Mouse (Mus musculus) neutrophil, adult 5-6 weeks (primary cell): ENCODE measurements around the gene Mcm3ap. TPM values are rescaled to one million over a fixed set of nuclear protein-coding genes. Genes with fewer than 3 reads are reported as not detected.

ENCODE experiments used
- ATAC-seq: fragments of 151-379, 151-347 bp; 2 replicates; pipeline ENCODE4 v1.8.0; 2017; ENCODE audit warnings: mild to moderate bottlenecking, moderate TSS enrichment; ENCODE audit not compliant: insufficient number of reproducible peaks, poor library complexity, low FRiP score, severe bottlenecking; ENCODE audit errors: extremely low read depth
- total RNA-seq: library from RNA; stranded (forward); fragments of 200-1000 nt; gene quantifications from 2 replicates; pipeline ENCODE4 v1.2.3, GENCODE M21; 2017

Gene Mcm3ap
- total RNA-seq, 1 experiment from 2014 or later, result 76.0 TPM

DNA sequence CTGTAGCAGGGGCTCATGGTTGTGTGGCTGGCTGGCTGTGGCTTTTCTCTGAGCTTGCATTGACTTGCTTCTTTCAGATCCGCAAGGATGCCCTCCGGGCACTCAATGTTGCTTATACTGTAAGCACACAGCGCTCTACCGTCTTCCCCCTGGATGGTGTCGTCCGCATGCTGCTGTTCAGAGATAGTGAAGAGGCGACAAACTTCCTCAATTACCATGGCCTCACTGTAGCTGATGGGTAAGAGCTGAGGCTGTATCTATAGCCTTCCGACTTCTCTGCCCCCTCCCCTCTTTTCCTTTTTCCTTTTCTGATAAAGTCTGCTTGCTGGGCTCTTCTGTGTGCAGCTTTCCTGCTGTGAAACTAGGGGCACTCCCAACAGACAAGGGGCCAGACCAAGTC is 19.5 kb downstream of the Mcm3ap start:
- ATAC-seq, result no peak

DNA sequence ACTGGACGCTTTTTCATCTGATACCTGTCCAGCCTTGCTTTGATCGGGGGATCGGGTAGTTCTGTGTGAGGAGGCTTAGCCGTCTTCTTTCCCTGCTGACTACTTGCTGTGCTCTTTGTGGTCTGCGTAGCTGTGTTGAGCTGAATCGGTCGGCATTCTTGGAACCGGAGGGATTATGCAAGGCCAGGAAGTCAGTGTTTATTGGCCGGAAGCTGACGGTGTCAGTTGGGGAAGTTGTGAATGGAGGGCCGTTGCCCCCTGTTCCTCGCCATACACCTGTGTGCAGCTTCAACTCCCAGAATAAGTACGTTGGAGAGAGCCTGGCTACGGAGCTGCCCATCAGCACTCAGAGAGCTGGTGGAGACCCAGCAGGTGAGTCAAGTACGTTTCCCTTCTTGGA is 20.5 kb downstream of the Mcm3ap start:
- 0 out of 2 replicates have a peak, but pooled peaks have one; percentile 10 for ATAC-seq

DNA sequence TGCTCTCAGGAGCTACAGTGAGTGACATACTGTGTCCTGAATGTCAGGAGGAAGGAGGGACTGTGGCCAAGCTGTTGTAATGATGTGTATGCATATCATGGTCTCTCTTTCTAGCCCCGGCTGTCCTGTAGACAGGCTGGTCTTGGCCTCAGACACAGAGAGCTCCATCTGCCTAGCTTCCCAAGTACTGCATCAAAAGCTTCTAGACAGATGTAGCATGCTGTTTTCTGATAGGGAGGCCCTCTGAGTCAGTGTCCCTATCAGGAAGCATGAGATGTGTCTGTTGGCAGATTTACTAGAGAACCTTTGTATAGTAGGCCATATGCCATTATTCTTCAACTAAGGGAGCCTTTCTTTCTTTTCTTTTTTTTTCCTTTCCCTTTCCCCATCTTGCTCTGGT is 24.8 kb downstream of the Mcm3ap start:
- ATAC-seq, result no peak

DNA sequence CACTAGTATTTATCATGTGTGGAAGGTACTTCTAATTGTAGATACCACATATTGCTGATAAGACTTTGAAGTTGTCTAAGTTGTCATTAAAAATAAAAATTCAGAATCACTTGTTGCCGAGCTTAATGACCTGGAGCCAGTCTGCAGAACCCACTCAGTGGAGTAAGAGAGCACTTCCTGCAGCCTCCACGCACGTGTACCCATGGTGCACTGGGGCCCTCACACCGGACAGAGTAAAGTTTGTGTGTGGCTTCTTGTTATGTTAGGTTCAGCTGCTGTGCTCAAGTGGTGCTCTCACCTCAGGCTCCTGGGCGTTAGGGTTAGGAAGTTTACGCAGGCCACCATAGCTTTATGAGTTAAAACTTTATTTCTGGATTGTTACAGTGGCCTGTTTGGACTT is 26.8 kb downstream of the Mcm3ap start:
- no peak for ATAC-seq

DNA sequence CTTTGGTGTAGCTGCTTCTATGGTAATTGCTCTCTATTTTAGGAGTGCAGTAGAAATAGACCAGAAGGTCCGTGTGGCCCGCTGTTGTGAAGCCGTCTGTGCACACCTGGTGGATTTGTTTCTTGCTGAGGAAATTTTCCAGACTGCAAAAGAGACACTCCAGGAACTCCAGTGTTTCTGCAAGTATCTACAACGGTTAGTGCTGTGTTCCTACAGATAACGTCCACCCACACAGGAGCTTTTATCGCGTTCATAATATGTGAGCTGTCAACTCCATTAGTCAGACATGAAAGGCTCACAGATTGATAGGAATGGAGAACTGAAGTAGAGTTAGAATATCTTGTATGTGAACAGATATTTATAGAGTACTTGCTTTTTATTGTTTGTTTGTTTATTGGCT is 27.6 kb downstream of the Mcm3ap start:
- no peak for ATAC-seq

DNA sequence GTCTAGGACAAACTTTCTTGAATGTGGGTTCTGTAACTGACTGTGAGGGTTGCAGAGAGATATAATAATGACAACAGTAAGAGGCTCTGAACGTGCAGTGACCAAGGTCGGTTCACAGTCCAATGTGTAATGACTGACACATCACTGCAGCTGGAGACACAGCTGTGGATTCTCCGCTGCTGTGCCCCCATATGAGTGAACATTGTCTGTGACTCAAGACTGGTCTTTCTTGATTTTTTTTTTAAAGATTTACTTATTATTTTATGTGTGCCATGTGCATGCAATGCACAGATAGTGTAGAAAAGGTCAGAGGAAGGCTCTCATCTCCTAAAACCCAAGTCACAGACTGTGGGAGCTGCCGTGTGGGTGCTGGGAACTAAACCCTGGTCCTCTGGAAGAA is 28.8 kb downstream of the Mcm3ap start:
- no peak for ATAC-seq

DNA sequence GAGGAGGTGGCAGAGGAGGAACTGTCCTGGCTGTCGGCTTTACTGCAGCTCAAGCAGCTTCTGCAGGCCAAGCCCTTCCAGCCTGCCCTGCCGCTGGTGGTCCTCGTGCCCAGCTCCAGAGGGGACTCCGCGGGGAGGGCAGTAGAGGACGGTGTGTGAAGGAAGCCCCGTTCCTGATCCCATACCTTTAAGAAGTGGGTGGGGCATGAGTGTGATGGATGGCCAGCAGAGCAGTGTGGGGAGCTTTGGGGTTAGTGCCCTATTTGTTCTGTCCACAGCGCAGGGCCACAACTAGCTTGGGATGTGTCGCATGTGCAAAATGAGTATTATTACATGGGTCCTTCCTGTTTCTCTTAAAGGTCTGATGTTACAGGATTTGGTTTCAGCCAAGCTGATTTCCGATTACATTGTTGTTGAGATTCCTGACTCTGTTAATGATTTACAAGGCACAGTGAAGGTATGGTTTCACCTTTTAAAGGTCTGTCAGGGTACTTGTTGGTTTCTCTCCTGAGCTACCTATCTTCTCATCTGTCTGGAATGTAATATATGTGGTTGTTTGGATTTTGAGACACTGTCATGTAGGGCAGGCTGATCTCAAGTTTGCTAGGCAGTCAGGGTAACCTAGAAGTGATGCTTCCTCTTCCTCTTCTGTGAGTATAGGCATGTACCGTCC is 35.7 kb downstream of the Mcm3ap start:
- ATAC-seq, result 0 out of 2 replicates have a peak, but pooled peaks have one; percentile 18

DNA sequence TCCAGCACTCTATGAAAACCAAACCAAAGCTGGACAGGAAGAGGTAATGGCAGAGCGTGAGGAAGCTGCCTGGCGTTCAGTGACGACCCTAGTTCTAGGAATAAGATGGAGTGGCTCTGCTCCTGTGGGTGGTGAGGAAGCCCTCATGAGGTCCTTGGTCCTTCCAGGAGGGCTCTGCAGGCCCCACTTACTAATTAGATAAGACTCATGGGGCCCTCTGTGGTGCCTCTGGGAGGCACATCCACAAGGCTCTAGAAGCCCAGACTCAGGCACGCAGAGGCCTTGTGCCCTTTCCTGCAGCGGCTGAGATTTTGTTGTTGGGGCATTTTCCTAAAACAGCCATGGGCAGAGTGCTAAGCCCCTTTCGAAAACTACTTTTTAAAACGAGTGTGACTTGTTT is 37.1 kb downstream of the Mcm3ap start:
- ATAC-seq, result no peak

DNA sequence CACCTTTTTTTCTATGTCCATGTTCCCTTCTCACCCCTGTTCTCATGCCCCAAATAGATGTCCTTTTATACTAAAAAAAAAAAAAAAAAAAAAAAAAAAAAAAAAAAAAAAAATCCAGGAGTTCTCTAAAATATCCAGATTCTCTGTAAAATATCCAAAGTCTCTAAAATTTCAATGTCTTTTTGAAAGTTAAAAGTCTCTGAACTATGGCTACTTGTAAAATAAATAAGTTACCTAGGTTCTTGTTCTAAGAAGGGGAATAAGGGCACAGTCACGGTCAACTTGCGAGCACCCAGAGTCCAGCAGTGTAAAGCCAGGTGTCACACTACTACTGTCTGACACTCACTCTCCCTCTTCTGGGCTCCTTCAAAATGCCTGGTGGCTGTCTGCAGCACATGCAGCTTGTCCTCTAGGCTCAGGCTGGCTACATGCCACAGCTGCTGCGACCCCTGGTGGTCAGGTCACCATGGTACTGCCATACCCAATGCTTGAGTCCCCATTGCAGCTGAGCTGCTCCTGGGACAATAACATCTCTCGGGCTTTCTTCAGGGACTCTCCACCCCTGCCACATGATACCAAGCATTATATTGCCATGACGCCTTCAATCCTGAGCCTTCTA is 44.3 kb downstream of the Mcm3ap start:
- peak; percentile 94 for ATAC-seq

DNA sequence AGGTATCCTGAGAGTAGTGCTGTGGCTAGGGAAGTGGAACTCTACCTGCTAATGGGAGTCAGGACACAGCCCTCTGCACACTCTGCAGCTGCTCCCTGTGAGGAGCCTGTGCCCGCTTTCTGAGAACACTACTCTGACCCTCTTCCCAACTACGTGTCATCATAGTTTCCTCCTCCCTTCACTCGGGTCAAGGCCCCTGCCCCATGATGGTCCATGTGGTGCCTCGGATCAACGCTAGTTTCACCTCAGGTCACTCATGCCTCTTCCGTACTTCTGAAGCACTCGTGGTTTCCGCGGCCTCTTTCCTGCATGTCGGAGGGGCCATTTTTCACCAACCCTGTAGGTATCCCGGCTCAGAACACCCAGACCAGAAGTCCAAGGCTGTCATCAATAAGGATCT is 62.2 kb downstream of the Mcm3ap start:
- no peak for ATAC-seq

DNA sequence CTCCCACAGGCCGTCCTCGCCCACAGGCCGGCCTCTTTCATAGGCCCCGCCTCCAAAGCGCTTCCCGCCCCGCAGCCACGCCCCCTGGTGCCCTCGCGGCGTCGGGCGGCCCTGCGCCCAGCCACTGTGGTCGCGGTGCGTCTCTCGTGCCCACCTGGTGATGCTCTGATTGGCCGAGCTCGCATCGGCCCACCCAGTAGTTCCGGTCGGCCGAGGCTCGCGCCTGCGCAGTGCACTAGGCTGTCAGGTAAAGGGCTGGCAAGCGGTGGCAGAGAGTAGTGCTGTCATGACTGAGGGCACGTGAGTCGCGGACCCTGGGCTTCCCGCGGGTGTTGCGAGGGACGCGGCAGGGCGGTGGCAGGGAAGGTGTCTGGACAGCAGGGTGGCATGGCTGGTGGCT is 62.6 kb downstream of the Mcm3ap start, which contains the start of gene Lss:
TSS of gene Lss (plus strand) at position 214 of the 400 bp plus-strand sequence.
- peak; percentile 92 for ATAC-seq

DNA sequence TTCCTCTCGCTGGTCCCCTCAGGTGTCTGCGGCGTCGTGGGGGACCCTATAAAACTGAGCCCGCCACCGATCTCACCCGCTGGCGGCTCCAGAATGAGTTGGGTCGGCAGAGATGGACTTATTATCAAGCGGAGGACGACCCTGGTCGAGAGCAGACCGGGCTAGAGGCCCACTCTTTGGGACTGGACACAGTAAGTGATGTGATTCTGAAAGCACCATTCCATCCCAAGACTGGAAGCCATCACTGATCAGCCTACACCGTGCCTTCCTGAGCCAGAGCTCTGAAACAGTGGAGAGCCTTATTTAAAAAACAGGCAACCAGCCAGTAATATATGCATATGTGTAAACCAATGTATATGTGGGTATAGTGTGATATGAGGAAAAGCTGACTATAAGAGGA is 63.1 kb downstream of the Mcm3ap start:
- no peak for ATAC-seq

DNA sequence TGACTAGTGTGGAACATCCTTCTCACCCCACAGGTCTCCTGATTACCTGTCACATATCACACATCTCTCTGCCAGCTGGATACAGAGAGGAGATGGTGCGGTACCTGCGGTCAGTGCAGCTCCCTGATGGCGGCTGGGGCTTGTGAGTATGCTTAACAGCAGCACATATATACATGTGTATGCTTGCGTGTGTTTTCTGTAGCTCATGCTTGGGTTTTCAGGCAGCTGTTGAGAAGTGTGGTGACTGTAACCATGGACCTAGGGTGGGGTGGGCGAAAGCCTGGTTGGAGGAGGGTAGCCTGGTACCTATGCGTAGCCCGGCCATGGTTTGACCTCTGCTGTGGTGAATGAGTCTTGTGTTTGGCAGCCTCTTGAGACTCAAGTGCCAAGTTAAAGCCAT is 66.8 kb downstream of the Mcm3ap start:
- ATAC-seq, result no peak

DNA sequence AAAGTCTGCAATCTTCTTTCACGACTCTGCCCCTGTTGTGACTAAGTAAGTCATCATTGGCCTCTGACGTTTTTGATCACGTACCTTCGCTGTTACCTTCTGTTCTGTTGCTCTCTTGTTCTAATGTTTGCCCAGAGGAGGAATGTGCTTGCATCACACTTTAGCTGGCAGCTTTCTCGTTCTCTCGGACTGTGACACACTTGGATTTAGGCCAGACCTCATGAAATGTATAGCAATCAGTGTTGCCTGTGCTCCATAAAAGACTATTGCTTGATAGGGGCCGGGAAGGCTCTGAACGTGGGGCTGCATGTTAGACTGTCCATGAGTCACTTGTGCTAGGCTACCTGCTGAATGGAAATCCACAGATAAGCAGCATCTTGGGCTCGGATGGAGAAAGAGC is 68.9 kb downstream of the Mcm3ap start:
- ATAC-seq, result no peak

DNA sequence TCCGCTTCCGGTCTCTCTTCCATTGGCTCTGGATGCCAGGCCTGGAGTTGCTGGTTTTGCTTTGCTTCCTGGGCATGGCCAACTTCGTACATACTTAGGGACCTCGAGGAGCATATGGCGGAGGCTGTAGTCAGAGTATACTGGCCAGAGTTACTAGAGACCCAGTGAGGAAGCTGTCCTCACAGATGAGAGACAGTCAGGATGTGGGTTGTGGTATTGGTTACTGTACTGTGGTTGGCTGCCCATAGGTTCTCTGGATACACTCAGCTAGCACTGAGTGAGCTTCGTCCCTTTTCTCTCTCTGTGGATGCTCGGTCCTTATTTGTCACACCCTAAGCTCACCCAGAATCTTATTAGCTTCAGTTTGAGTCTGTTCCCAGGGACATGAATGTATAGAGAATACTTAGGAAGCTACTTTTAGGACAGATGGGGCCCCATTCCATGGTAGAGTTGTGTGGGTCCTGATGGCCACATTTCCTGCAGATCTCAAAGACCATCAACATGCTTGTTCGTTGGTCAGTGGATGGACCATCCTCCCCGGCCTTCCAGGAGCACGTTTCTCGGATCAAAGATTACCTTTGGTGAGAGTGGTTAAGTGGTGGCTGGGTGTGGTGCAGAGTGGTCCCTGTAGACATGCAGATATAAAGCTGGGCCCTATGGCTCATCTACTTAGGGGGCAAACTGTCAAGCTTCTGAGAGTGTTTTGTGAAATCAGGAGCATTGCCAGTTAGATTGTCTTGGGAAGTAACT is 72.8 kb downstream of the Mcm3ap start:
- peak; percentile 56 for ATAC-seq

DNA sequence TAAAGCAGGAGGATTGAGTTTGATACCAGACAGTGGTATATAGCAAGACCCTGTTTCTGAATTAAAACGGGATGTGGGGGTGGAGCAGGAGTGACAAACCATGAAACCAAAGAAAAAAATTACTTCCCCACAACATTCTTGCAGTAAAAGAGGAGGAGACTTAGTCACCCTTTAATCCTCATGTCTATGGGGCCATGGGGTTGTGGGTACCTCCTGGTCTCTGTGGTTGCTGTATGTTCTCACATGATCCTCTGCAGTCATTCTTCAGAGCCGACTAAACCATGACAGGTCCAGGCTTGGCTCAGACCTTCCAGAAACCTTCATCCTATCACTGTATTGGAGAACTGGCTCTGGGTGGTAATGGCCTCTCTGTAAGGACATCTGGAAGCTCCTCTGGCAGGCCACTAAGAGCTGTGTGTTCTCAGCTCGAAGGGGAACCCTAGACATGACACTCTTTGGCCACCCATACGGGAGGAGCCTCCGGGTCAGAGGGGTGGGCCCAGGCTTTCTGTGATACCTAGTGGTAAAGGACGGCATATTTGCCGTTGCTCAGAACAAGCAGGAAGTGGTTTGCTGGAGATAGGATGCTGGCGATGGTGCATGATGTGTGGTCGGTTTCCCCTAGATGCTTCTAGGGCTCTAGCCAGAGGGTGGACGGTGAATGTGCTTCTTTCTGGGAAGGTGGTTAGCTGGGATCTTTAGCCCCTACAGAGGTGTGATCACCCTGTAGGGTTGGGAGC is 74.1 kb downstream of the Mcm3ap start:
- peak; percentile 21; the same call in 1 of the 2 replicates for ATAC-seq

DNA sequence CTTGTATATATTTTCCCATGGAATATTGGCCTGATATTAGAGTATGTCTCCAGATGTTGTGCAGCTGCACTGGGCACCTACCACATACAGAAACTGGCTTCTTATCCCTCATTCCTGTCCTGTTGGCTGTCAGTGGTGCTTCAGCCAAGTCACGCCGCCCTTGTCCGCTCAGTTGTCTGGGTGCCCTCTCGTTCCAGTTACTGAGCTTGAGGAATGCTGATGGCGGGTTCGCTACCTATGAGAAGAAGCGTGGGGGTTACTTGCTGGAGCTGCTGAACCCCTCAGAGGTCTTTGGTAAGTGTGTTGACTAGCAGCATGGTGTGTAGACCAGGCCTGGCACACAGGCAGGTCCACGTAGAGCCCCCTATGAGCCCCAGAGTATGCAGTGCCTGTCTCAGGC is 77.8 kb downstream of the Mcm3ap start:
- ATAC-seq, result no peak

DNA sequence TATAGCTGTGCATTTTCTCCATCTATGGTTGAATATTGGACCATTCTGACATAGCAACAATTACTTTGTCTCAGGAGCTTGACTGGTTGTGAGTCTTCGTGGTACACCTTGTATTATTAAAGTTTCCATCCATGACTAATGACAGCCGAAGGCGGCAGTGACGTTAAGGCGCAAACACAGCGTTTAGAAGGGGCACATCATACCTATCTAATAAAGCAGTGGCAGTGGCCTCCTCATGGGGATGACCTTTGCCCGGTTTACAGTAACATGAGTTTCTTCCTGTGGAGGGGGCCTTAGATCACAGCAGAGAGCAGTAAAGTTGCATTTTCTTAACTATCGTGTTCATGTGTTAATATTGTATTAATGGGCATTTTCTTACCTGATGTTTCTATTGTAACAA is 79.5 kb downstream of the Mcm3ap start:
- no peak for ATAC-seq

DNA sequence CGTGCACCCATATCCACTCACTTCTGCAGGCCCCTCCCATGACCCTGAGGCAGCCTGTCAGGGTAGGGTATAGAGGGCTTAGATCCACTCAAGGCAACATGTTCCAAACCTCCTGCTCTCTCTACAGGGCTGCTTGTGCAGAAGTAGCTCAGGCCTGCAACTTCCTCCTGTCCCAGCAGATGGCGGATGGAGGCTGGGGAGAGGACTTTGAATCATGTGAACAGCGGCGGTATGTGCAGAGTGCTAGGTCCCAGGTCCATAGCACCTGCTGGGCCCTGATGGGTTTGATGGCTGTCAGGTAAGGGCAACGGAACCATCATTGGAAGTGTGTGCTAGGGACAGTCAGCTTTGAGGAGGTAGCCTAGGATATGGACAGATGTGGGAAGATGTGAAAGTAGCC is 81.7 kb downstream of the Mcm3ap start:
- ATAC-seq, result no peak
